Mouse (Mus musculus): ENCODE data around the gene Gtsf1. TPM values are rescaled to one million over a fixed set of nuclear protein-coding genes. Genes with fewer than 3 reads are reported as not detected.

The Gtsf1 gene
- total RNA-seq (2014; rRNA removed) (not detected in 2 replicates), polyA plus RNA-seq (2015; fragmentation: Nextera tagmentation; extraction: Ambion mirVana) (0.50 TPM in 1 of 2 replicates, not detected in the other)

- TF ChIP-seq CTCF (IDR thresholded peaks at IDR 0.05) = no peak
These were observed at the start of gene Gtsf1 for GRCm38 (mm10) chr15:103430241-103430640. Gene Gtsf1 (minus strand): TSS chr15:103430470.

GRCm38 (mm10) chr15:103479080-103479606 lies 48.9 kb upstream of the Gtsf1 start:
- ATAC-seq (ENCODE audit: low FRiP score) = no peak
- TF ChIP-seq CTCF (IDR thresholded peaks at IDR 0.05) = no peak
- Histone ChIP-seq H3K4me2 (ENCODE audit: low read depth, low read length, poor library complexity, severe bottlenecking) (no peak overlapping the region), H3K27me3 (ENCODE audit: insufficient read depth, low read length) (no peaks in the 10 kb centered on the region), H3K9ac (replicated peaks; ENCODE audit: low read length, poor library complexity, severe bottlenecking) (no peak overlapping the region), H3K4me3 (ENCODE audit: low read depth, low read length) (no peak overlapping the region), H3K36me3 (ENCODE audit: insufficient read depth, low read length) (no peaks in the 10 kb centered on the region), H3K27ac (ENCODE audit: low read depth, low read length) (no peak overlapping the region), H3K9me3 (ENCODE audit: low read length) (no peaks in the 10 kb centered on the region), H3K4me1 (ENCODE audit: insufficient read depth, low read length) (no peaks in the 10 kb centered on the region)
- no peak for DNase-seq (ENCODE audit: low spot score)
- WGBS = 76% methylated on average over 1 of the region's 1 CpGs

More at GRCm38 (mm10) chr15:103430241-103430640, at the start of gene Gtsf1:
- ATAC-seq (ENCODE audit: low FRiP score) = no peak
- no peaks in the 10 kb centered on the region for H3K27me3 ChIP-seq (ENCODE audit: insufficient read depth, low read length)
- no peak within 1 kb of the TSS for H3K27ac ChIP-seq (ENCODE audit: low read depth, low read length)
- H3K9me3 ChIP-seq (ENCODE audit: low read length) = no peaks in the 10 kb centered on the region
- 93% methylated on average over 16 of the region's 16 CpGs for WGBS
- H3K4me1 ChIP-seq (ENCODE audit: insufficient read depth, low read length) = no peaks in the 10 kb centered on the region; the same call in 1 of the 2 replicates
- H3K9ac ChIP-seq (replicated peaks; ENCODE audit: low read length, poor library complexity, severe bottlenecking) = no peak within 1 kb of the TSS
- H3K4me3 ChIP-seq (ENCODE audit: low read depth, low read length) = no peak within 1 kb of the TSS
- H3K4me2 ChIP-seq (ENCODE audit: low read depth, low read length, poor library complexity, severe bottlenecking) = no peak within 1 kb of the TSS
- DNase-seq (ENCODE audit: low spot score) = no peak
- no peaks in the 10 kb centered on the region for H3K36me3 ChIP-seq (ENCODE audit: insufficient read depth, low read length)

- no peak for TF ChIP-seq CTCF (IDR thresholded peaks at IDR 0.05)
- Histone ChIP-seq H3K9ac (replicated peaks; ENCODE audit: low read length, poor library complexity, severe bottlenecking) (no peak overlapping the region), H3K9me3 (ENCODE audit: low read length) (no peaks in the 10 kb centered on the region), H3K27ac (ENCODE audit: low read depth, low read length) (no peak overlapping the region), H3K27me3 (ENCODE audit: insufficient read depth, low read length) (no peaks in the 10 kb centered on the region), H3K4me3 (ENCODE audit: low read depth, low read length) (no peak overlapping the region), H3K36me3 (ENCODE audit: insufficient read depth, low read length) (no peaks in the 10 kb centered on the region), H3K4me2 (ENCODE audit: low read depth, low read length, poor library complexity, severe bottlenecking) (no peak overlapping the region), H3K4me1 (ENCODE audit: insufficient read depth, low read length) (no peaks in the 10 kb centered on the region)
- WGBS = 96% methylated on average over 5 of the region's 5 CpGs
- ATAC-seq (ENCODE audit: low FRiP score) (no peak), DNase-seq (ENCODE audit: low spot score) (no peak)
These were observed 43.5 kb upstream of the Gtsf1 start for GRCm38 (mm10) chr15:103473769-103474168.

- H3K27ac ChIP-seq (ENCODE audit: low read depth, low read length) = no peak overlapping the region
- H3K4me1 ChIP-seq (ENCODE audit: insufficient read depth, low read length) = no peaks in the 10 kb centered on the region
- H3K9ac ChIP-seq (replicated peaks; ENCODE audit: low read length, poor library complexity, severe bottlenecking) = no peak overlapping the region
- no peaks in the 10 kb centered on the region for H3K9me3 ChIP-seq (ENCODE audit: low read length)
- no peaks in the 10 kb centered on the region for H3K27me3 ChIP-seq (ENCODE audit: insufficient read depth, low read length)
- H3K36me3 ChIP-seq (ENCODE audit: insufficient read depth, low read length) = no peaks in the 10 kb centered on the region
- no peak overlapping the region for H3K4me2 ChIP-seq (ENCODE audit: low read depth, low read length, poor library complexity, severe bottlenecking)
- ATAC-seq (ENCODE audit: low FRiP score) = no peak
- no peak overlapping the region for H3K4me3 ChIP-seq (ENCODE audit: low read depth, low read length)
- no peak for DNase-seq (ENCODE audit: low spot score)
- 86% methylated on average over 7 of the region's 7 CpGs for WGBS
- TF ChIP-seq CTCF (IDR thresholded peaks at IDR 0.05) = no peak
These were observed 42.9 kb upstream of the Gtsf1 start for GRCm38 (mm10) chr15:103473182-103473581.

- DNase-seq (ENCODE audit: low spot score) = no peak
- no peaks in the 10 kb centered on the region for H3K36me3 ChIP-seq (ENCODE audit: insufficient read depth, low read length)
- H3K27ac ChIP-seq (ENCODE audit: low read depth, low read length) = no peak overlapping the region
- H3K9me3 ChIP-seq (ENCODE audit: low read length) = no peaks in the 10 kb centered on the region
- whole genome bisulfite sequencing = 62% methylated on average over 3 of the region's 3 CpGs
- H3K9ac ChIP-seq (replicated peaks; ENCODE audit: low read length, poor library complexity, severe bottlenecking) = no peak overlapping the region
- no peak for ATAC-seq (ENCODE audit: low FRiP score)
- no peaks in the 10 kb centered on the region for H3K27me3 ChIP-seq (ENCODE audit: insufficient read depth, low read length)
- no peak overlapping the region for H3K4me3 ChIP-seq (ENCODE audit: low read depth, low read length)
- no peak for TF ChIP-seq CTCF (IDR thresholded peaks at IDR 0.05)
- no peaks in the 10 kb centered on the region for H3K4me1 ChIP-seq (ENCODE audit: insufficient read depth, low read length)
- no peak overlapping the region for H3K4me2 ChIP-seq (ENCODE audit: low read depth, low read length, poor library complexity, severe bottlenecking)
These were observed 42.0 kb upstream of the Gtsf1 start for GRCm38 (mm10) chr15:103472265-103472664.

- WGBS = 86% methylated on average over 7 of the region's 7 CpGs
- DNase-seq (ENCODE audit: low spot score) (no peak), ATAC-seq (ENCODE audit: low FRiP score) (no peak)
These were observed 41.4 kb upstream of the Gtsf1 start for GRCm38 (mm10) chr15:103471488-103472194.

More at GRCm38 (mm10) chr15:103471488-103472194, 41.4 kb upstream of the Gtsf1 start:
- Histone ChIP-seq H3K9me3 (ENCODE audit: low read length) (no peaks in the 10 kb centered on the region), H3K4me1 (ENCODE audit: insufficient read depth, low read length) (no peaks in the 10 kb centered on the region), H3K4me3 (ENCODE audit: low read depth, low read length) (no peak overlapping the region), H3K9ac (replicated peaks; ENCODE audit: low read length, poor library complexity, severe bottlenecking) (no peak overlapping the region), H3K27ac (ENCODE audit: low read depth, low read length) (no peak overlapping the region), H3K27me3 (ENCODE audit: insufficient read depth, low read length) (no peaks in the 10 kb centered on the region), H3K4me2 (ENCODE audit: low read depth, low read length, poor library complexity, severe bottlenecking) (no peak overlapping the region), H3K36me3 (ENCODE audit: insufficient read depth, low read length) (no peaks in the 10 kb centered on the region)
- TF ChIP-seq CTCF (IDR thresholded peaks at IDR 0.05) = no peak
